Mouse (Mus musculus) left cerebral cortex, adult 2 months (tissue): ENCODE measurements around the gene Oscar. TPM values are rescaled to one million over a fixed set of nuclear protein-coding genes. Genes with fewer than 3 reads are reported as not detected.
A peak's percentile ranks its signal among the peaks of the same experiment; 100 is the strongest.

Experiments used
- DNase-seq, 2 experiments: peaks; one replicate each; pipeline ENCODE4 v3.0.0; 2021 to 2022; ENCODE audit warnings: low spot score in 2 of 2, mixed read lengths in 1 of 2; ENCODE audit errors: extremely low spot score in 1 of 2
- H3K27ac ChIP-seq: fragments of 200-600 bp; 2 replicates; pipeline ENCODE4 v1.8.1; 2022
- H3K4me3 ChIP-seq: fragments of 200-600 bp; 2 replicates; pipeline ENCODE4 v1.8.1; 2022
- CTCF ChIP-seq: fragments of 200-600 bp; IDR thresholded peaks from 2 replicates; pipeline ENCODE4 v1.8.1; 2022; ENCODE audit warnings: antibody characterized with exemption, mild to moderate bottlenecking, moderate library complexity
- intact Hi-C: fragments of 180-260 bp; cut with DNase I; formaldehyde crosslinking; loops from one replicate; pipeline ENCODE4 v1.15.1; 2025
- long read RNA-seq, 2 experiments: library from polyadenylated mRNA; stranded (forward); transcript quantifications; one replicate each; pipeline ENCODE4 v2.0.0; 2021; ENCODE audit warnings: borderline mapping rate in 2 of 2
- total RNA-seq, 2 experiments: library from RNA; stranded (reverse); gene quantifications; 2 replicates each; pipeline ENCODE4 v1.2.3; 2021

Oscar gene
- total RNA-seq: 1 to 10 TPM in 1 of 2 experiments, under 1 TPM in 1; 0.93 to 1.4 TPM
- long read RNA-seq, experiment 1, partial matches to known transcripts: 0 of 1 reads
- long read RNA-seq, experiment 1, other reads (novel, unspliced or antisense): 1 of 1 reads
- long read RNA-seq, experiment 2, partial matches to known transcripts: 0 of 1 reads
- long read RNA-seq, experiment 2, other reads (novel, unspliced or antisense): 1 of 1 reads

DNA sequence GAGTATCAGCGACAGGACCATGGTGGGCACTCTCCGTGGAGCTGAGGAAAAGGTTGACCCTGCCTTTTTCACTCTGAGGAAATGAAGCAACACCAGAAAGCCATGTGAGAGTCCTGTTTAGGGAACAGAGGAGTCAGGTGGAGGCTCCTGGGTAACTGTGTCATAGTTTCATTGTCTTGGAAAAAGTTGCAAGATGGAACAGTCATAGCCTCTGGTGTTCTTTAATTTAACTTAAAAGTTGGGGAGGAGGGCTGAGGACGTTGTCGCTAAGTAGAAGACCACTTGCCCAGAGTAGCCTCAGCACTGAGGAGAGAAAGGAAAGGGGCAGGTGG lies at the start of gene Oscar:
Oscar (minus strand) TSS at position 101 of the 332 bp plus-strand sequence.
- TF ChIP-seq CTCF: no peak
- no peak for DNase-seq
- Histone ChIP-seq H3K4me3 (peak within 1 kb of the TSS; percentile 90), H3K27ac (no peak within 1 kb of the TSS)
- intact Hi-C loops: no loop called here

GRCm38 (mm10) chr7:3665215-3666114 lies 49.5 kb upstream of the Oscar start, which contains the start of gene Leng1:
Leng1 (minus strand) TSS chr7:3665840.
- TF ChIP-seq CTCF: no peak
- intact Hi-C loops: loop anchor here (1.0 kb wide), 1 partner anchor 19 kb away; no protein-coding TSS in a partner anchor
- peak; percentile 94 for DNase-seq
- Histone ChIP-seq H3K4me3 (peak within 1 kb of the TSS; percentile 75), H3K27ac (peak within 1 kb of the TSS; percentile 81)

GRCm38 (mm10) chr7:3664524-3665214 lies 48.7 kb upstream of the Oscar start:
- Histone ChIP-seq H3K27ac (peak overlapping the region; percentile 62), H3K4me3 (peak overlapping the region; percentile 75)
- DNase-seq: no peak
- intact Hi-C loops: loop anchor here (1.0 kb wide), 1 partner anchor 18 kb away; no protein-coding TSS in a partner anchor
- no peak for TF ChIP-seq CTCF

- Histone ChIP-seq H3K27ac (no peak overlapping the region), H3K4me3 (no peak overlapping the region)
- no peak for TF ChIP-seq CTCF
- DNase-seq: no peak
- intact Hi-C loops: no loop called here
These were observed 42.6 kb upstream of the Oscar start for GRCm38 (mm10) chr7:3658578-3658977.

- TF ChIP-seq CTCF: no peak
- DNase-seq: peak in 1 of 2 experiments; percentile 21
- Histone ChIP-seq H3K4me3 (no peak overlapping the region), H3K27ac (no peak overlapping the region)
- intact Hi-C loops: no loop called here
These were observed 41.0 kb upstream of the Oscar start for GRCm38 (mm10) chr7:3656966-3657365.

- Histone ChIP-seq H3K27ac (no peak overlapping the region), H3K4me3 (peak overlapping the region; percentile 79)
- intact Hi-C loops: loop anchor here (1.0 to 10.0 kb wide), 3 partner anchors 19 to 1418 kb away; partner anchors contain the start of genes Leng1 and U2af2
- TF ChIP-seq CTCF: no peak
- DNase-seq: no peak
These were observed 30.7 kb upstream of the Oscar start for GRCm38 (mm10) chr7:3646641-3647040.

- Histone ChIP-seq H3K27ac (no peak overlapping the region), H3K4me3 (peak overlapping the region; percentile 79)
- no peak for TF ChIP-seq CTCF
- intact Hi-C loops: loop anchor here (1.0 to 10.0 kb wide), 3 partner anchors 19 to 1419 kb away; partner anchors contain the start of genes Leng1 and U2af2
- DNase-seq: no peak
These were observed 30.2 kb upstream of the Oscar start for GRCm38 (mm10) chr7:3646188-3646587.

- H3K27ac ChIP-seq: peak overlapping the region; percentile 97
- H3K4me3 ChIP-seq: peak overlapping the region; percentile 79
- no peak for TF ChIP-seq CTCF
- DNase-seq: peak; percentile 43 to 55
- intact Hi-C loops: loop anchor here (1.0 to 10.0 kb wide), 3 partner anchors 20 to 1419 kb away; partner anchors contain the start of genes Leng1 and U2af2
These were observed 29.6 kb upstream of the Oscar start for GRCm38 (mm10) chr7:3645488-3646025.

DNA sequence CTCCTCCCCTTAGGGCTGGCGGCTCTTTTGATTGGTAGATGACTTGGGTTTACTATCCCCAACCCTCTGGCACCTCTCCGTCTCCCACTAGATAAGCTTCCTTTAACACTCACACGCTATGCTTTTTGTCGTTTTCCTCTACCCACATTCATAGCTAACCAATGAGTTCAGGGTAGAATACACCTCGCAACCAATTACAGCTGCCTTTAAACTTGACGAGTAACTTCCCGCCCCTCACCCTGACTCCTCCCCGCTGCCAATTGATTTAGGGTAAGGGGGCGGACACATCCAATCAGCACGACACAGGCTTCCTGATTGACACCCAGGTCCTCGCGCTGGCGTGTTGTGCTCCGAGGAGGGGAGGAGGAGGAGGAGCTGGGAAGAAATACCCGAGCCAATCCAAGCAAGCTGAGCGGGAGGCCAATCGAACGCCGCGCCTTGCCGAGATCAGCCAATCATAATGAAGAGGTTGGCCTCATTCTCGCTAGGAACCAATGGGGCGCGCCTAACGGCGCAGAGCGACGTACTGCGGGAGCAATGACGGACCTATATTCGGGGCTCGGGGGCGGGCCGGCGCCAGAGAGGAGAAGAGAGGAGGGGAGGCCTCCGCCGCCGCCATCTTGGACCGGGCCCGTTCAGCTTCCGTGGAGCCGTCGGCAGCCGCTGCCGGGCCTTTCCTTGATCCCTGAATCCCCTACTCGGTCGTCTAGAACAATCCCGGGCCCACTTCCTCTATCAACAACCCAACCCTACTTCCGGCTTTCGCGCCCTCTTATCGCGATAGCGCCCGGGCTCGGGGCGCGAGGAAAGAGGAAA lies 28.9 kb upstream of the Oscar start, which contains the start of gene Cnot3:
Cnot3 (plus strand) TSS at position 597 of the 816 bp plus-strand sequence.
- intact Hi-C loops: loop anchor here (10.0 kb wide), 1 partner anchor 1420 kb away; the partner anchor contains the start of gene U2af2
- no peak for TF ChIP-seq CTCF
- peak within 1 kb of the TSS; percentile 79 for H3K4me3 ChIP-seq
- H3K27ac ChIP-seq: peak within 1 kb of the TSS; percentile 97
- DNase-seq: peak; percentile 96 to 99

DNA sequence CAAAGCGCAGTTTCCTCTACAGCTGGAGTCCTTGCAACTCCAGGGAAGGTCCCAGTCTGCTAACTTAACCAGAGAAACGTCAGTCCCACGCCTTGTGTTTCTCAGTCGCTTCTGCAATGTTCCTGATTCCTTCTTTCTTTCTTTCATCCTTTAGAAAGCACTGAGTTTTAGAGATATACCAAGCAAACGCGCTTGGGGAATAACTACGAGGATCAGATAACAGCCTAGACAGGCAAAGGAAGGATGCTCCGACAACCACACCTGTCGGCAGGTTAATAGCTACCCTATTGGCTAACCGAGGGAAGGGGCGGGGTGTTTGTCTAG lies 28.4 kb upstream of the Oscar start:
- intact Hi-C loops: loop anchor here (10.0 kb wide), 1 partner anchor 1420 kb away; the partner anchor contains the start of gene U2af2
- no peak for DNase-seq
- TF ChIP-seq CTCF: no peak
- peak overlapping the region; percentile 45 for H3K4me3 ChIP-seq
- no peak overlapping the region; the same call in 1 of the 2 replicates for H3K27ac ChIP-seq
